Mouse (Mus musculus): Measurements from ENCODE around the gene Shld1.

Shld1 gene

DNA sequence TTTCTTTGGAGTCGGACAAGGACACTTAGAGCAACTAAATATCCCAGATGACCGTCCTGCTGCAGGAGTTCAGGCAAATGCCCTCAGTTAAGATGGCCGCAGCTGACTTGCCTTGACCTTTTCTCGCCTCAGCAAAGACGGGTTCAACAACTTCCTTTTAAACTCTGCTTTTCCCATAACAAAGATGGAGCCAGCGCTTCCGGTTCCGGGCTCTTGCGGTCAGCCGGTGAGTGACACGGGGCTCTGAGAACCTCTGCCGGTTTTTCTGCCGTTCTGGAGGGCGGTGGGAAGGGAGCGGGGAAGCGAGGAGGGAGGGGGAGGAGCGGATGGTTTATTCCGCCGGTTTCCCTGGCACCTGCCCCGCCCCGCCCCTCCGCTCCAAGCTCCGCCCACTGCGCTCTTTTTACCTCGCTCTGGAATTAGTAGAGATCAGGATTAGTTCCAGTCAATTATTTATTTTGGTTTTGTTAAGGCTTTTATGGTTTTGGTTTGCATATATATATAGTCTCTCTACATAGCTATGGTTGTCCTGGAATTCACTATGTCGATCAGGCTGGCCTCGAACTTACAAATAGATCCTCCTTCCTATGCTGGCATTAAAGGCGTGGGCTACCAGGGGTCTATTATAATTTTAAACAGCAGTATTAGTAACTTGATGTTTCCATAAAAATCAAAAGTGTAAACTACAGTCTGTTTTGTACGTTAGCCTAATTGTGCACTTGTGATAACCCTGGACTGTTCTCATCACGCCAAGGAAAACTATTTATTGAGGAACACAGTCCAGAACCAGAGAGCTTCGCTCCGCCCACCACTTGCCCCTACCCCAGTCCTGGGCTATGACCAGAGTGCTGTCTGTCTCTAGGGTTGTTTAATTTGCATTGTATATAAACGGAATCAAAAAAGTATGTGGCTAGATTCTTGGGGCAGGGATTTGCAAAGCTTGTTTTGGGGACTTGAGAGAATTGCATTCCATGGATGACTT is at the start of gene Shld1:
Gene Shld1 (plus strand): TSS at position 176 of the 982 bp plus-strand sequence.
- DNase-seq (ENCODE audit: low spot score) = peak; percentile 79

DNA sequence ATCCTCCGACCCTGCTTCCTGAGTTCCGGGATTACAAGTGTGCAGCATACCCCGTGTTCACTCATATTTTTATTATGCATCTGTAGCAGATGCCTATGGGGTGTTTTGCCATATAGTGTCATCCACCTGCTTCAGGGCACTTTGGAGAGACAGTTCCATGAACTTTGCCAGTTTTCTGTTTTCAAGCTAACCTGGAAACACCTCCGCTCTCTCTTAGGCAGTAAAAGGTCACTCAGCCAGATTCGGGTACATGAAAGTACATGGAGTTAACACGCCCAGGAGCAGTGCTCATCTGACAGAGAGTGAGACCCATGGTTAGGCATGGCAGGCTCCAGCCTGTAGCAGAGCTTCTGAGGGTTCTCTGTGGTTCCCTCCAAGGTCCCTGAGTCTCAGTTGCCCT is 48.4 kb upstream of the Shld1 start:
- no peak for DNase-seq (ENCODE audit: low spot score)

DNA sequence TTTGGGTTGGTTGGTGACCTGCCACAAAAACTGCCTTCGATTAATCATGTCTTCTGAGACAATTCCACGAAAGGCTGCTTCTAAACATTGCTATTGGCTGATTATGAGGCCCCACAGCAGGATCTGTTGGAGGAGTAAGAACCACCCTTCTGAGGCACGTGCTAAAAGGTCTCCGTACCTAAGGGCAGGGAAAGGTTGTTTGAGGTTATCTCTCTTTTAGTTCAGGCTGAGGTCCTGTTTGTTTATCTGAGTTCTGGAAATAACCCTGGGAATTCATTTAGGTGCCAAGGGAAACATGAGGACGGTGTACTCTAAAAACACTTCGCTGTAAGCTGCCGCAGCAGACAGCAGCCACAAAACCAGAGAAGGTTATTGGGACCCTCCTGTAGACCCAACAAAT is 47.4 kb upstream of the Shld1 start:
- DNase-seq (ENCODE audit: low spot score) = no peak

DNA sequence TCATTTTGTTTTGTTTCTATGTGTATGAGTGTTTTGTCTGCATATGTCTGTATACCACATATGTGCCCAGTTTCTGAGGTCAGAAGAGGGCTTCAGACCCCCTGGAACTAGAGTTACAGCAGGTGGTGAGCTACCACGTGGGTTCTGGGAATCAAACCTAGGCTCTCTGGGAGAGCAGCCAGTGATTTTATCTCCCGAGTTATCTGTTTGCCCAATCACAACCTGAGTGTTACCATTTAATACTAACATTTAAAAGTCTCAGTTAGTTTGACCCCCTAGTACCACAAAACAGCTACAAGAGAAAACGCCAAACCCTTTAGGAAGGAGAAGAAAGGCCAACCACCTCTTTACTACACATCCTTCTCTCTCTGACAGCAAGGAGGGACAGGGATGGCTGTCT is 45.5 kb upstream of the Shld1 start:
- no peak for DNase-seq (ENCODE audit: low spot score)

DNA sequence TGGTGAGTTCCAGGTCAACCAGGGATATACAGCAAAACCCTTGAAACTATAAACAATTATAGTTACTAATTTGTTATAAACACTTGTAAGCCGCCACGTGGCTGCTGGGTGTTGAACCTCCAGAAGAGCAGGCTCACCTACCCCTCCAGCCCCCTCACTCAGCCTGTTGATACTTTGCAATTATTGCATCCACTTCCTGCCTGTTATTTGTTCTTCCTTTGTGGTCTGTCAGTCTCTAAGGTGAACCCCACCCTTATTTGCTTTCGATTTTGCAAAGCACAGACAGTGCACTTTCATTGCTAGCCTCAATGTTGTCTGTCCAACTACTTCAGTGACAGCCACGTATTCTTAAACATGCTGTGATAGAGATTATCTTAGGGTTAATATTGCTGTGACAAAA is 43.6 kb upstream of the Shld1 start:
- DNase-seq (ENCODE audit: low spot score) = peak; percentile 4

DNA sequence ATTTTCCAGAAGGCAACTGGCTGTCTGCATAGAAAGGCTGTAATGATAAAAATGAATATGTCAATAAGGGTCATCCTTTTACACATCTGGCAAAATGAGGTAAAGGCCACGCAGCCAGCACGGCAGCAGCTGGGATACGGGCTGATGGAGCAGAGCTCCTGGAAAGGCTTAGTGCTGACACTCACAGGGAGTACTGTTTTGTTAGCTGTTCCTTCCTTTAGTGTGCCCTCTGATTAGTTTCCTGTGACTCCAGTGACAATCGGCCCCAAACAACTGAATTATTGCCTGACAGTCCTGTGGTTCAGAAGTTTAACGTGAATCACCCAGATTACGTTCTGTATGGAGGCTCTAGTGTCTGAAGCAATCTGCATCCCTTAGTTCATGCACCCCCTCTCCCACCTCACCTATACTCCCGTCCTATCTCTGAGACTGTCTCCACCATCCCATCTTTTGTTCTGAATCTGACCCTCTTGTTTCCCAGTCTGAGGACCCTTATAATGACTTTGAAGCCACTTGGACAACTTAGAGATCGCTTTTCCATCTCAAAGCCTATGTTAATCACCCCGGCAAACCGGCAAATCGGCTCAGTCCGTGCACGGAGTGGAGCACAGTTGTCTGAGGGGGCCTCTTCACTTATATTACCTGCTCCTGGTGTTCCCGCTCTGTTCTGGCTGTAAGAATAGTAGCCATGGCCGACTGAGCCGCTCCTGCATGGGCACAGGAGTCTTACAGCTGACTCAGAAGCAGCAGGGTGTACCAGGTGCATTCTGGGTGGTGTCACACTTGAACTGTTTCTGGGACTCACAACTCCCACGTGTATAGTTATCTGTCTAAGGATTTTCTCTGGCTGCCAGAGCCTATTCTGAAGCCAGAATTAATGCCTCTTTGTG is 39.6 kb upstream of the Shld1 start:
- no peak for DNase-seq (ENCODE audit: low spot score)

DNA sequence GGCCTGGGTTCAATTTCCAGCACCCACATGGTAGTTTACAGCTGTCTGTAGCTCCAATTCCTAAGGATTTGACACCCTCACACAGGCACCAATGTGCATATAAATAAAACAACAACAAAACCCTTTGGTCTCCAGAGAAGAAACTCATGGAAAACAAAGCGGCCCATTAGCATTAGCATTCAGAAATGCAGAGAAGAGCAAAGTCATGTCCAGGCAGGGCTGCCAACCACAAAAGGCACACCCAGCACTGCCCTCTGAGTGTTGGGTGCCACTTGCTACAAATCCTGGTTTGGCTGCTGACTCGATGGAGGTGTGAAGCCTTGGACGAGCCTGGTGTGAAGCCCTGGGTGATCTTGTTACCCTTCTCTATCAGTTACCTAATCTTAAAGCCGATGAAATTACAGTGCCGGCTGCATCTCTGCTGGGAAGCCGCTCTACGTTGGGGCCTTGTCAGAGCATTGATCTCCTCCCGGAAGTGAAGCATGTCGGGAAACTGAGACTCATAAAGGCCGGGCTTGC is 37.3 kb upstream of the Shld1 start:
- no peak for DNase-seq (ENCODE audit: low spot score)

DNA sequence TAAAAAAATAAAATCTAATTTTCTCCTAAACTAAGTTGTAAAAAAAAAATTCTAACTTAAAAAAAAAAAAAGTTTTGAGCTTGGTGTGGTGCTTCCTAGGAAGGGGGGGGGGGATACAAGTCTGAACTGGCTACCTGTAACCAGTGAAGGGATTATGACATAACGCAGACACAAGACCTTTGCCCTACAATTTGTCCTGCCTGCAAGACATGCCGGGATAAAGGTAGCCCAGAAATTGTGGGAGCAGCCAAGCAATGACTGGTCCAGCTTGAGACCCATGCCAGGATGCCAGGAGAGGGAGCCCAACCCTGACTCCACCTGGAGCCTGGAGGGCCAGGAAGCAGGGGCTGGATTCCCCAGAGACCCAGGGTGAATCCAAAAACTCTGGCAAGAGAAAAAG is 36.2 kb upstream of the Shld1 start:
- DNase-seq (ENCODE audit: low spot score) = no peak

DNA sequence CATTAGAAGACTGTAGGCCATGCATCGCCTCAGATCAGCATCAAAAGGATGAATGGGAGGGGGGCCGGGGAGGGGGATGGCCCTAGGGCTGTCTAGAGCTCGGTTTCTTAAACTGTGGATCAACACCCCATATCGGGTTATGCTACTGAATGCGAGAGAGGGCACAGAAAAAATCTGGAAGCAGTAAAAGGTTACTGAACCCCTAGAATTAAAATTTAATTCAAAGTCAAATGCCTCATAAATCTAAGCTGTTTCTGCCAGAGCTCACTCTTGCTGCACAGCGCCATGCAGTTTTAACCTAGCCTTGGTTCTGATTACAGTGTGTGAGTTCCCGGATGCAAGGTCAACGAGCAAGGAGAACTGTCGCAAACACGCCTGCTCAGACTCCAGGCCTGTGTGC is 34.3 kb upstream of the Shld1 start:
- no peak for DNase-seq (ENCODE audit: low spot score)

DNA sequence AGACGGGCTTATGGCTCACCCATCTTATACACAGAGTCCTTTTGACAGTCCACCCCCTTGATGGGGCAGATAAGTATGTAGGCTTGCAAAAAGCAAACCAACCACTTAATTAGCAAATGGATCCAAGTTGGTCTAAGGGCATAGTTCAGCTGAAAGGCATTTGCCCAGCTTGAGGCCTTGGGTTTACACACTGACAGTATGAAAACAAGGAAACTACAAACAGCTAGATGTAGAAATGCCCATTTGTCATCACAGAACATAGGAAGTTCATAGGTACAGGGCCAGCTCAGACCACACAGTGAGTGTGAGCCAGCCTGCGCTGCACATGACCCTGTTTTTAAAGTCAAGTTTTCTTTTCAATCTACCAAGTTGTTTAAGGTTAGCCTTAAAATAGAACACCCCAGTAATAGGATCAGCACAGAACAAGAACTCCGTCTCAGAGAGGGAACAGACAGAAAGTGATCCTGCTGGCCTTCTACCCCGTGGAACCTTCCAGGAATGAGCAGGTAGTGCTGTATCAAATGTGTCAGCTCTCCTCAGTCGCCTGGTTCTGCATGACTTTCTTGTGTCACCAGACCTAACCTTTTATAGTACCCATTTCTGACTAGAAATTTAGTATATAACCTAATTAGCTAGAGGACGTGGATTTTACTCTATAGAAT is 31.8 kb upstream of the Shld1 start:
- no peak for DNase-seq (ENCODE audit: low spot score)

DNA sequence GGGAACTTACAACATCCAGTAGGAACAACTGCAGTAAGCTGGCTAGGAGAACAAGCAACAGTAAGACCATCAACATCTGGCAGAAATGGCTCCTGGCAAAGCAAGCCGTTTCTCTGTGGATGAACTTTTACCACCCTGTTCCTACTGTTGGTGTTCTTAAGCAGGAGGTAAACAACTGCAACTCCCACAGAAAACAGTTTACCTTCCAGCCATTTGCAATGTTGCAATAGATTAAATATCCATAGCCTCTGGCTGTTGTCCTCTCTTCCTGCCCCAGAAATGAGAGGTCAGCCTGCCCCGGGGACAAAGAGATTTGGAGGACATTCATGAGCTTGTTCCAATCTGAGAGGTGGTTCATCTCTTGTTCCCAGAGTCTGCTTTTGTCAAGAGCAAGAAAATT is 29.5 kb upstream of the Shld1 start:
- DNase-seq (ENCODE audit: low spot score) = no peak

DNA sequence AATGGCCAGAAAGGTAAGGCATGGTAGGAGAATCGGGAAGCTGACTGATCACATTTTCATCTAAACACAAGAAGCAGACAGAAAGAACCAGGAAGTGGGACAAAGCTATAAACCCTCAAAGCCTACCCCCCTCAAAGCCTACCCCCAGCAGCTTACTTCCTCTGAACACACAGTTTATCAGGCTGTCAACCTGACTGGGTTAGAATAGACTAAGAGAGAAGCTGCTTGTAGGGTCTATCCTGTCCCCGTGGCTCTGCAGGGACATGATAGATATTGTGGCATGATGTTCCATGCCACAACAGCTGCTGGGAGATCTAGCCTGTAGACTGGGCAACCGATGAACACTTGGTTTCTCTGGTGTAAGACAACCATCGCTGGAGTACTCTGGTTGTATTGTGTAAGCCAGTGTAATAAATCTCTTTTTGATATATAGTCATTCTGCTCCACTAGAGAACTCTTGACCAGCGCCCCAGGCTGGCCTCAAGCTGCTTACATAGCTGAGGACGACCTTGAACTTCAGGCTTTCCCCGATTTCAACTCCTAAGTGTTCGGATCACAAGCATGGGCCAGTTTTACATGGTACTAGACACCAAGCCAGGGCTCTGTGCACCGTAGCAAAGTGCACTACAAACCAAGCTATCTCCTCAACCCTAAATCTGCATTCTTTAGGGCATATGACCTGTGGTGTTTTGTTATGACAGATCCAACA is 28.2 kb upstream of the Shld1 start:
- no peak for DNase-seq (ENCODE audit: low spot score)

DNA sequence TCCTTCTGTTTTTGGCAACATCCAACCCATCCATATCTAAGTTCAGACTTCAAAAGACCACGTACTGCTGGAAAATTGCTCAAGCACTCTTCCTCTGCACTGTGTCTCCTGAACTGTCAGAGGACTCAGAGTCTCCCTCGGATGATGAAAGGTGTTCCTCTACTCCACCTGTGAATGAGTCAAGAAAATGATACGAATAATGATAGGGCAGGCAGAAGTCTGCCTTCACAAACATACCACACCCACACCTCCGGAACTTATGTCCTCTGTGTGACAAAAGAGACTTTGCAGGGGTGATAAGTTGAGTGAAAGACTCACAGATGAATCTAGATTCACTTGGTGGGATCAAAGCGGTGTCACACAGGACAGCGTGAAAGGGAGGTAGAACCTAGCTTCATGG is 17.6 kb upstream of the Shld1 start:
- no peak for DNase-seq (ENCODE audit: low spot score)

DNA sequence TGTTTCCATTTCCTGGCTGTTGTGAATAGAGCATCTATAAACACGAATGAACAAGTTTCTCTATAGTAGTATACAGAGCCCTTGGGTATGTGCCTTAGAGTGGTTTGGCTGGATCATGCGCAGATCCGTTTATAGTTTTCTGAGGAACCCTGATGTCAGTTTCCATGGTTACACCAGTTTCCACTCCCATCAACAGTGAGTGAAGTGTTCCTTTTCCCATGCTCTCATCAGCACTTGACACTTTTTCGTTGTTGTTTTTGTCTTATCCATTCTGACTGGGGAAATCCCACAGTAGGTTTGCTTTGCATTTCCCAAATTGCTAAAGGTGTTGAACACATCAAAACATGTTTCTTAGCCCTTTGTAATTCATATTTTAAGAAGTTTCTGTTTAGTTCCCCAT is 16.4 kb upstream of the Shld1 start:
- no peak for DNase-seq (ENCODE audit: low spot score)

DNA sequence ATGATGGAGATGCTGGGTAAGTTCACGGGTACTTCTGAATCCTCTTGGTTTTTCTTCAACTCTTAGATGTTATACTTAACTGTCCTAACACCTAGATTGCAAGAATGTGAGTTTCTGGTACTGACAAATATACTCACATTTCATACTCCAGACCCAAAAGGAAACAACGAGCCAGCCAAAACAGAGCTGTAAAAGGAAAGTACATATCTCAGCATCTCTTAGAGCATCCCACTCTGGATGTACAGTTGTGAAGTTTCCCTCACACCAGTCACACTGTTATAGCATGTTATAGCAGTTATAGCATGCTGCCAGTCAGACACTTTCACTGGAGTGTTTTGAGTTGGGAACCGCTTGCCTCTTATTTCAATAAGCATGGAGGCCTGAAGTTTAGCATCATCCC is 14.6 kb upstream of the Shld1 start:
- DNase-seq (ENCODE audit: low spot score) = no peak

DNA sequence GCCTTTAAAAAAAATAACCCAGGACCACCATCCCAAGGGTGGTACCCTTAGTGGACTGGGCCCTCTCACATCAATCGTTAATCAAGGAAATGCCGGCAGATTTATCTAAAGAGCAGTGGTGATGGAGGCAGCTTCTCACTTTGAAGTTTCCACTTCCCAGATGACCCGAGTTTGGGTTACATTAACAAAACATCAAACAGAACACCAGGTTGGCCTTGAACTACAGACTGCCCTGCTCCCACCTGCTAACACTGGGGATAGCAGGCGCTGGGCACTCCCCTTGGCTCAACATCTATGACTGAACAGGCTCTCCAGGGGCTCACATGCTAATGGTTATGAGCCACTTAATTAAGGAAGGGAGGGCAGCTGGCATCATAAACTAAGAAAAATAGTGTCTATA is 10.6 kb upstream of the Shld1 start:
- no peak for DNase-seq (ENCODE audit: low spot score)

DNA sequence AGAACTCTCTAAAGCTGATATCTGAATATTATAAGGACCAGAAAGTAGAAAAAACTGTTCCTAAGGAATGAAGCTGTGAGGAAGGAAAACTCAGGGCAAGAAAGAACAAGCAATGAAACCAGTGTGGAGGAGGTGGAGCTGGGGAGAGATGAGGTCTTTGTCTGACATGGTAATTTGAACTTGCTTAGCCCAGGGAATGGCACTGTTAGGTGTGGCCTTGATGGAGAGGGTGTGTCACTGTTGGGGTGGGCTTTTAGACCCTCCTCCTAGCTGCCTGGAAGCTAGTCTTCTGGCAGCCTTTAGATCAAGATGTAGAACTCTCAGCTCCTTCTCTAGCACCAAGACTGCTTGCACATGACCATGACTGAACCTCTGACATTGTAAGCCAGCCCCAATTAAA is 1.7 kb upstream of the Shld1 start:
- DNase-seq (ENCODE audit: low spot score) = no peak

DNA sequence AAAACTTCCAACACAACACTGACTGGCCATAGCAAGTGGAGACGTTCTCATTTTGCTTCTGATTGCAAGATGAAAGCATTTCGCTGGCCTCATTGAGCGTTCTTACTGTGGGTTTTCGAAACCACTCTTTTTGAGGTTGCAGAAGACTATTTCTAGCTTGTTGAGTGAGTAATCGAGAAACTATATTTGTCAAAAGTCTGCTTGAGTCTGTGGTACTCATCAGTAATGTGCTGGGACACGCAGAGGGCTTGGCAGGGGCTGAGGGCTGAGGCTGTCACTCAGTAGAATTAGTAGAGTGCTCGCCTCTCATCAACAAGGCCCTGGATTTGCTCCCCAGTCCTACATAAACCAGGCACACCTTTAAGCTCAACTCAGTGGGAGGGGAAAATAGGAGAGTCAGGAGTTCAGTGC is 1.9 kb downstream of the Shld1 start:
- DNase-seq (ENCODE audit: low spot score) = no peak

DNA sequence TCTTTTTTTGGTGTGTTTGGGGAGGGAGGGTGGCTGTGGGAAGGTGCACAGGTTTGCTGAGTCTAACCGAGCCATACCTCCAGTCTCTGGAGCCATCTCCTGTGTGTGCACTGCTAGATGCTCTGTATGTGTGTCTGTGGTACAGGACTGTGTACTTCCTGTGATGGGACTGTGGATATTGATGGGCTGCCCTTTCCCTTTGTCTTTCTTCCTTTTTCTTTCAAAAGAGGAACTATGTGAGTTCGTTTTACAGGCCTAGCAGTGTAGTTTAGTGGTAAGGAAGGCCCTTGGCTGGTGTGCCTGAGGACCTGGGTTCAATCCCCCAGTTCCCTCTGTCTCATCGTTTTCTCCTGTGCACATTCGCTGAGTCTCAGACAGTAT is 2.4 kb downstream of the Shld1 start:
- DNase-seq (ENCODE audit: low spot score) = no peak

DNA sequence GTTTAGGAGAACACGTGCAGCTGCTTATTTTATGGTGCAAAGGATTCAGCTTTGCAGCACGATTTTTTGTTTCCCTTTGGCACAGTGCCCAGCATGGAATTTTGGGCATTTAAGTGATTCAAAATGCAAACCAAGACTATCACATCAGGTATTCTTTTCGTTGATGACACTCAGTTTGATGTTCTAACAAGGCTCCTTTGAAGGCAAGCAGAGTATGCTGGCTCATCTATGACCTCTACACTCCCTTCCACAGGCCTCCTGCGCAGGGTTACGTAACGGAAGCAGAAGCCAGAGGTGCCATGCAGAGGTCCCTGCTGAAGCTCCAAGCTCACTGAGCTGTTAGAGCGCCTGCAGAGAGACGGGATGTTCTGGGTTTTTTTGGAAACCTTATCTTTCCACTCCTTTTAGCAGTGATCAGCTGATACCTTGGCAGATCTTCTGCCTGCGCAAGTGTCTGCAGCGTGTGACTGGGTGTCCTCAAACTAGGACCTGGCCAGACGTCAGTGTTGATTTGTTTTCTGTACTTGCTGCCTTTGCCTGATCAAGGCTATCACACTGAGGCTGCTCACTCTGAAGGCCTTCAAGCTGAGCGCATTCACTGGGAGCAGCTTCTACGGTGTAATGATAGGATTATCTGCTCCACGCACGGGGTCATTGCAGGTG is 3.0 kb downstream of the Shld1 start:
- peak; percentile 60 for DNase-seq (ENCODE audit: low spot score)

DNA sequence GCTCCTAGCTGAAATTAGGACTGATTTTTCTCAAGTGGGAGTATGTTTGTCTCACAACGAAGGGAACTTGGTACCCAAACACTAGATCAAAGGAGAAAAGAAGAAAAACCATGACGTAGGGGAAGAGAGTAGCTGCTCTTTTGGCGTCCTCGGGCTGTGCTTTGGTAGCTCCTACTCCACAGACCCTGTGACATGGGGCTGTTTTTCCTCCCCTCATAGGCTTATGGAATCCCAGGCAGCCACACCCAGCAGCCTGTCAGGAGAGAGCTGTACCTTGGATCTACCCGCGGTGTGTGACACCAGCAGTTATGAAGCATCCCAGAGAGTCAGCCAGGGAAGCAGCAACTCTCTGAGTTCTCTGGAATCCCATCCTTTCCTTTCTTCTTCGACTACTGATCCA is 5.0 kb downstream of the Shld1 start:
- no peak for DNase-seq (ENCODE audit: low spot score)

All from spleen, adult 12 weeks (tissue).